Comparison of ENCODE assay signal across 8 mouse cellular contexts in genomic region chr4:86858070-86858440, GRCm38 (mm10). TPM values are rescaled to one million over a fixed set of nuclear protein-coding genes. Genes with fewer than 3 reads are reported as not detected.
DNase-seq lines count a peak whose midpoint lies in the region; ATAC-seq and TF ChIP-seq lines count a peak whose summit lies in the region.

No protein-coding gene starts in this region.

- ATAC-seq in embryonic facial prominence, embryonic 14.5 days (ENCODE audit: low read depth), result no peak
- ATAC-seq in limb, embryonic 15.5 days (ENCODE audit: insufficient number of reproducible peaks, low FRiP score, low TSS enrichment, low read depth), result no peak
- ATAC-seq in stomach, postnatal 0 days (ENCODE audit: low FRiP score, low TSS enrichment), result no peak

- H3K27ac ChIP-seq in heart, embryonic 10.5 days, result peak overlapping the region; percentile 99; the same call in 1 of the 2 replicates
- no peak overlapping the region; the same call in 1 of the 2 replicates for H3K27ac ChIP-seq in embryonic facial prominence, embryonic 14.5 days (replicated peaks; ENCODE audit: low read depth, low read length)
- H3K27ac ChIP-seq in limb, embryonic 15.5 days, result peak overlapping the region; percentile 97; the same call in 1 of the 2 replicates
- H3K27ac ChIP-seq in stomach, postnatal 0 days (replicated peaks), result peak overlapping the region; percentile 98

- H3K36me3 ChIP-seq in heart, embryonic 10.5 days, result peaks cover 27% of the 10 kb centered on the region
- peaks cover 27% of the 10 kb centered on the region for H3K36me3 ChIP-seq in embryonic facial prominence, embryonic 14.5 days (ENCODE audit: control insufficient read depth, insufficient read depth, low read length)
- peaks cover 23% of the 10 kb centered on the region for H3K36me3 ChIP-seq in limb, embryonic 15.5 days
- H3K36me3 ChIP-seq in stomach, postnatal 0 days (ENCODE audit: control insufficient read depth, insufficient read depth, low read length), result peaks cover 15% of the 10 kb centered on the region

- peak overlapping the region; percentile 100 for H3K9ac ChIP-seq in embryonic facial prominence, embryonic 14.5 days (ENCODE audit: low read depth, low read length)
- H3K9ac ChIP-seq in limb, embryonic 15.5 days, result peak overlapping the region; percentile 65
- H3K9ac ChIP-seq in stomach, postnatal 0 days (ENCODE audit: low read length), result peak overlapping the region; percentile 84

- H3K4me2 ChIP-seq in embryonic facial prominence, embryonic 14.5 days (ENCODE audit: low read depth, low read length), result peak overlapping the region; percentile 92
- peak overlapping the region; percentile 79 for H3K4me2 ChIP-seq in limb, embryonic 15.5 days
- H3K4me2 ChIP-seq in stomach, postnatal 0 days (replicated peaks; ENCODE audit: low read depth), result peak overlapping the region; percentile 88

- no peaks in the 10 kb centered on the region for H3K27me3 ChIP-seq in heart, embryonic 10.5 days (ENCODE audit: insufficient read depth, poor library complexity, severe bottlenecking)
- no peaks in the 10 kb centered on the region for H3K27me3 ChIP-seq in embryonic facial prominence, embryonic 14.5 days (replicated peaks; ENCODE audit: control insufficient read depth, insufficient read depth, low read length)
- H3K27me3 ChIP-seq in limb, embryonic 15.5 days, result no peaks in the 10 kb centered on the region
- H3K27me3 ChIP-seq in stomach, postnatal 0 days (ENCODE audit: control insufficient read depth, insufficient read depth, low read length), result no peaks in the 10 kb centered on the region

- TF ChIP-seq EP300 in stomach, postnatal 0 days (optimal IDR thresholded peaks at IDR 0.05), result no peak

- TF ChIP-seq CTCF in stomach, postnatal 0 days (IDR thresholded peaks at IDR 0.05; ENCODE audit: low read depth), result no peak

- peaks cover 12% of the 10 kb centered on the region for H3K4me1 ChIP-seq in heart, embryonic 10.5 days
- peaks cover 12% of the 10 kb centered on the region for H3K4me1 ChIP-seq in embryonic facial prominence, embryonic 14.5 days (ENCODE audit: control insufficient read depth, insufficient read depth, low read length)
- H3K4me1 ChIP-seq in limb, embryonic 15.5 days, result peaks cover 7% of the 10 kb centered on the region; the same call in 1 of the 2 replicates
- no peaks in the 10 kb centered on the region for H3K4me1 ChIP-seq in stomach, postnatal 0 days (replicated peaks; ENCODE audit: control insufficient read depth, insufficient read depth)

- H3K4me3 ChIP-seq in heart, embryonic 10.5 days, result peak overlapping the region; percentile 98
- peak overlapping the region; percentile 97 for H3K4me3 ChIP-seq in embryonic facial prominence, embryonic 14.5 days (ENCODE audit: low read depth, low read length)
- H3K4me3 ChIP-seq in limb, embryonic 15.5 days, result peak overlapping the region; percentile 90
- peak overlapping the region; percentile 98 for H3K4me3 ChIP-seq in stomach, postnatal 0 days (ENCODE audit: low read depth, low read length)

- intact Hi-C loops in heart, postnatal 36 days (cut with DNase I), result loop anchor here (10.0 kb wide), 2 partner anchors 243 to 283 kb away; partner anchors contain the start of genes Haus6 and Rraga

- DNase-seq in heart, embryonic 10.5 days (ENCODE audit: low spot score), result no peak
- no peak for DNase-seq in heart, postnatal 36 days
- peak; percentile 42 for DNase-seq in CD4-positive helper T cell, adult 2 months (ENCODE audit: low read depth, low spot score)
- no peak for DNase-seq in embryonic facial prominence, embryonic 14.5 days (ENCODE audit: low spot score)
- DNase-seq in stomach, postnatal 0 days (ENCODE audit: low spot score), result no peak
- no peak for DNase-seq in adrenal gland, adult 18-20 months (ENCODE audit: low spot score in 2 of 2)
- no peak for DNase-seq in thymus, postnatal 25 days

- 49% methylated on average over 12 of the region's 12 CpGs for WGBS in heart, embryonic 10.5 days
- WGBS in embryonic facial prominence, embryonic 14.5 days, result 50% methylated on average over 12 of the region's 12 CpGs
- 59% methylated on average over 12 of the region's 12 CpGs for WGBS in limb, embryonic 15.5 days
- 51% methylated on average over 12 of the region's 12 CpGs for WGBS in stomach, postnatal 0 days

- no peaks in the 10 kb centered on the region for H3K9me3 ChIP-seq in heart, embryonic 10.5 days
- H3K9me3 ChIP-seq in embryonic facial prominence, embryonic 14.5 days (ENCODE audit: control insufficient read depth, low read length), result no peaks in the 10 kb centered on the region
- H3K9me3 ChIP-seq in limb, embryonic 15.5 days, result no peaks in the 10 kb centered on the region
- no peaks in the 10 kb centered on the region for H3K9me3 ChIP-seq in stomach, postnatal 0 days (ENCODE audit: control insufficient read depth, low read length)

RNA-seq across cellular contexts. Expression of gene Rps6, which starts 0.8 kb away (rescaled TPM):
- polyA plus RNA-seq in heart, embryonic 10.5 days (2016; fragmentation: Nextera tagmentation; extraction: Ambion mirVana), result 492 and 664 TPM in 2 replicates
- 100 to 1,000 TPM; 492 to 522 TPM for total RNA-seq in heart, postnatal 36 days (2021)
- polyA plus RNA-seq in embryonic facial prominence, embryonic 14.5 days (2014; fragmentation: Nextera tagmentation; extraction: Ambion mirVana), result 827 and 832 TPM in 2 replicates
- 673 and 748 TPM in 2 replicates for polyA plus RNA-seq in limb, embryonic 15.5 days (2015; fragmentation: Nextera tagmentation; extraction: Ambion mirVana)
- polyA plus RNA-seq in stomach, postnatal 0 days (2015; fragmentation: Nextera tagmentation; extraction: Ambion mirVana), result 601 and 619 TPM in 2 replicates
- 100 to 1,000 TPM; 850 to 888 TPM for total RNA-seq in adrenal gland, adult 18-20 months (2021)

RNA-seq across cellular contexts. Expression of gene Acer2, which starts 16.1 kb away (rescaled TPM):
- 25.0 and 32.8 TPM in 2 replicates for polyA plus RNA-seq in heart, embryonic 10.5 days (2016; fragmentation: Nextera tagmentation; extraction: Ambion mirVana)
- total RNA-seq in heart, postnatal 36 days (2021), result 10 to 100 TPM; 17.0 to 21.1 TPM
- 9.4 and 14.2 TPM in 2 replicates for polyA plus RNA-seq in embryonic facial prominence, embryonic 14.5 days (2014; fragmentation: Nextera tagmentation; extraction: Ambion mirVana)
- 14.5 and 16.3 TPM in 2 replicates for polyA plus RNA-seq in limb, embryonic 15.5 days (2015; fragmentation: Nextera tagmentation; extraction: Ambion mirVana)
- 15.9 and 16.2 TPM in 2 replicates for polyA plus RNA-seq in stomach, postnatal 0 days (2015; fragmentation: Nextera tagmentation; extraction: Ambion mirVana)
- total RNA-seq in adrenal gland, adult 18-20 months (2021), result 10 to 100 TPM; 20.5 to 36.3 TPM
